Mouse (Mus musculus): ENCODE data around the gene Rbm19. TPM values are rescaled to one million over a fixed set of nuclear protein-coding genes. Genes with fewer than 3 reads are reported as not detected.

Gene Rbm19
- total RNA-seq, 4 experiments from 2014 or later: 18.9 to 25.9 (median 21.1) TPM

DNA sequence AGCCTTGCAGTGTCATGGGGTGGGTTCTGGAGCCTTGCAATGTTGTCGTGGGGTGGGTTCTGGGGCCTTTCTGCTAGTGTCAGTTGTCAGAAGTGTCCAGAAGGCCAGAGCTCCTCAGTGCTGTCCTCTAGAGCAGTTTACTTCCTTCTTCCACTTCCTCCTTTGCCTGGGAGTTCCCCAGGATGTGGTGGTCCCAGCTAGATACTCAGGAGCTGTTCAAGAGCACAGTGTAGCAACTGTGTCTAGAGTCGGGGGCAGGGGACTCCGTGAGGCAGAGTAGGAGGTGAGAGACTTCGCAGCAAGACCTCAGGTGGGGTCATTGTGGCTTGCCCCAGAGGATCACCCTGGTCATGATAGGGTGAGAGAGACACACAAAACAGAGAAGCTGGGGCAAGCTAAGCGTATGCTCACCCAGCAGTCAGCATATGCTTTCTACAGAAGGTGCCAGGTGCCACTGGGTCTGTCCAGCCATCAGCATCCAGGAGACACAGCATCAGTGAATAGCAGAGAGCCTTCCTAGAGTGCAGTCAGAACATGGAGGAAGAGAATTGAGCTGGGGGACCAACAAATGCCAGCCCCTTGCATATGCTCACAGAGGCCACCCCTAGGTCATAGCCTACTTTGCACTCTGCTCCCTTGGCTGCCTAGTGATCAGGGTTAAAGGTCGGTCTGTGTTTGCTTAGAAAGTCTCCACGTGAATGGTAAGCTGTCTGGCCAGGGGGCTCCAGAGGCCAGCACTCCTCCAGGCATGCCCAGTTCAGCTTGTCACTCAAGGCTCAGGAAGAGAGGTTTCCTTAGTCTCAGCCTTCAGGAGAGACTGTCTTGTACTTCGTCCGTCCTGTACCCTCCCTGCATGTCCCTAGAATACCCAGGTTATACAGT lies 49.0 kb downstream of the Rbm19 start:
- DNase-seq (ENCODE audit: low spot score): no peak

DNA sequence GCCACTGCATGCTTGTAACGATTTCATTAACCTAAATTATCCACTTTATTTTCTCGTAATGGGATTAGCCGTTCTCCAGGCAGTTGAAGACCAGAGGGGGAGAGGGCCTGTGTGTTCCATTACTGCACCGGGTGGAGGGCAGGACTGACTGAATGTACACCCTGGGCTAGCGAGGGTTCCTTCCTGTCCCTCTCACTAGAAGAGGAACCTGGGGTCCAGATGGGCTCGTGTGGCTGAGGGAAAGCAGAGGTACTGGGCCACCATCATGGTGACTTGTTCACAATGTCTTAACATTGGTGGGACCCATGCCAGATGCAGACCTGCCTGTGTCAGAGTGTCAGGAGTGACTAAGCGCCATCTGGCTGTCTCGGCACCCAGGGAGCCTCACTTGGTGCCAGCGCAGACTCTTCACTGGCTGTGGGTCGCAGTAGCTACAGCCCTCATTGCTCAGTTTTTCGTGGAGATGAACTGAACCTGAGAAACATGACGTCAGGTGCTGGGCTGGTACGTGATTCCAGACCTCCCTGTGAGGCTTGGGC lies 51.6 kb downstream of the Rbm19 start:
- no peak for DNase-seq (ENCODE audit: low spot score)

DNA sequence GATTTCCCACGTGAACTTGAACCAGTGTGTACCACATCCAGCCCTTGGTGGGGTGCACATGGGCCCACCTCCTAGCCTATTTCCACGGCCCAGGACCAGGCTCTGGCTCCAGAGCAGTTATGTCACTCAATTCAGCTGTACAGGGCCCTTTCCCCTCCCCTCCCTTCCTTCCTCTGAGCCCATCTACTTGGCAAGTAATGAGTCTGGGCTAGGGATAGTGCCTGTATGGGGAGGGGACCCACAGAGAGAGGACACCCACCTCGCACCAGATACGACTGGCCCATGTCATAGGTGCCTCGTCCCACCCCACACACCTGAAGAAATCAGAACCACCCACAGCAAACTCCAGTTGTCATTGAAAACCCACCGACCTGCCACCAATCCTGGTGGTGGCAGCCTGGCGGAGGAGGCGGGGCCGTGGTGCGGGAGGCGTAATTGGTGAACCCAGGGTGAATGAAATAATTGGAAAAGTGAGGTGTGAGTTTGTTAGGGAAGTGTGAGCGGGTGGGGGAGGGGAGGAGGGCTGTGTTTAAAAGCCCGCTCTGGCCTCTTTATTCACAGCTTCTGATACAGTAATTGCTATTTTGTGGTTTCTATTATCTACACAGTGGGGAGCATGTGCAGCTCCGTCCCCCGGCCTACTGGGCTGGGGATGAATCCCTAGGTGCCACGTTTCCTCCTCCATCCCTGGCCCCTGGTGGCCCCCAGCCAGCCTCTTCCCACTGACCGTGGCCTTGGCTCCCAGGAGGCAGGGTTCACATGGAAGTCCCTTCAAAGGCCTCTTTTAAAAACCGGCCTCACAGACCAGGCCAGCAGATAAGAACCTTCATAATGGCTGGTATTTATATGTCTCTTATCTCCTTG lies 55.8 kb downstream of the Rbm19 start:
- DNase-seq (ENCODE audit: low spot score): no peak

DNA sequence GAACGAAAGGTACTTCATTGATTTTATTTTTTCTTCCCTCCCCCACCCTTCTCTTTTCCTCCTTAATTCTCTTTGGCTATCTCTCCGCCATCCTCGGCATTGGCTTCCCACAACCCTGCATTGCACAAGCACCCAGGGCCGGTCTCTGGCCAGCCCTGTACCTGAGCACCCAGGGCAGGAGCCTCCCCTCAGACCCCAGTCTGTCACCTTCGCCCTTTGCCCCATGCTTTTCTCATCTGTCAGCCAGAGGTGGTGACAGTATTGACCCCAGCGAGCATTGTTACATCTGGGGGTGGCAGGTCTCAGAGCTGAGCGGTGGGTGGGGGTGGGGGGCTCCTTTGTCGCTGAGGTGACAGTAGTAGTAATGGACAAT lies 56.5 kb downstream of the Rbm19 start:
- no peak for DNase-seq (ENCODE audit: low spot score)

DNA sequence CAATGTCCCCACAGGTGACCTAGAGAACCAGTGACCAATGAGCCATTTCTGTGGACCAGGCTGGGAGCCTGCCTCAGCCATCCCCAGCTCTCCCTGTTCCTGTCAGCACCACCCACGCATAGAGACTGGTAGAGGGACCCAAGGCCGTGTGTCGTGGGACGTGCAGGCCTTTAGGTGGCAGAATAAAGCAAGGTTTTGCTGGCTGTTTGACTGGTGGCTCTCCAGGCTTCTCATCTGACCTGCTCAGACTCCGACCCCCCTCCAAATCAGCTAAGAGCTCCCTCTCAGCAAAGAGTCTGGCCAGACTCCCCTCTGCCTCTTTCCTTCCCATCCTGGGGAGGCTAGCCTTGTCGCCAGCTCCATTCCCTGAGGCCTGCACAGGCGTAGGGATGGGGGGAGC lies 58.1 kb downstream of the Rbm19 start:
- DNase-seq (ENCODE audit: low spot score): no peak

DNA sequence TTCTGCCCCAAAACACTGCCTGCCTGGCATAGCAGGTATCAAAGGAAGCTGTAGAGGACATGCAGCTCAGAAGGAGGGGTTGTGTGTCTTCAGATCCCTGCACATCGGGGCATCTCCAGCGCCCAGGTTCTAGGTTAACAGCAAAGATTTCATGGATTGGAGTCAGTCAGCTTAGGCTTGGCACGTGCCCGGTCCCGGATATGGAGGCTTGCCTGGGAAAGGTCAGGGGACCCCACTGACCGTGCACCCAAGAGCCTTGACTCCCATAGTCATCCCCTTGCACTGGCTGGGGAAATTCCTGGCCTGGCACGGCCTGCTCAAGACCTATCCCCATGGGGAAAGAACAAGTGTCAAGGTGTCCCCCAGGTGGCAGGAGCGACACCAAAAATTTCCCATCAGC lies 59.0 kb downstream of the Rbm19 start:
- DNase-seq (ENCODE audit: low spot score): no peak

DNA sequence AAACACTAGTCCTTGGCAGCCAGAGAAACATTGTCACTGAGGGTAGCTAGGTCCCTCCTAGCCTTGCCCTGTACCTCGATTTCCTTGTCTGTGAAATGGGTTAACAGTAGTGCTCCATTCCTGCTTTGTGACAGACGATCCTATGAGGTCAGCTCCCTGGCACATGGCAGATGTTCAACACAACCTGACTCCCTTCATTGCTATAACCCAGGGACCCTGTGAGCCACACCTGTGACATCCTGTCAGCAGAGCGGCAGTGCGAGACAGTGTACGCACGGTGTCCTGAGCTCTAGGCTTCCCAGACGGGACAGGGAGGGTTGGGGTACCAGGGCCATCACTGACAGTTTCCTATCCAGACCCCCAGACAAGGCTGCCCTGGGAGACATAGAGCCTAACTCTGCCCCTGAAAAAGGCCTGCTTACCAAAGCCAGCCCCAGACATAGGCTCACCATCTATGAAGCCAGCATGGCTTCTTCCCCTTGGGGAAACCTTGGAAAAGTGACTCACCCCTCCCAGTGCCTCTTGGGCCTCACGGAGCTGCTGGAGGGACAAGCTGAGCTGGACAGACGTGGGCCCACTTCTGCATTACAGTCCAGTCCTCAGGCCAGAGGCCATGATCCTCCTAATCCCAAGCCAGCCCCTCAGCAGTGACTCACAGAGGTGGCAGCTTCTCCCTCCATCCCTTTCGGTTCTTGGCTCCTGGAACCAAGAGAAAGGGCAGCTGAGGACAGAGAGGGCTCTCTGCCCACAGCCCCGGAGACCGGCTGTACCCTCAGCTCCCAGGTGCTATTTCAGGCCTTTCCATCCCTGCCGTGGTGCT lies 60.2 kb downstream of the Rbm19 start:
- peak; percentile 43 for DNase-seq (ENCODE audit: low spot score)

DNA sequence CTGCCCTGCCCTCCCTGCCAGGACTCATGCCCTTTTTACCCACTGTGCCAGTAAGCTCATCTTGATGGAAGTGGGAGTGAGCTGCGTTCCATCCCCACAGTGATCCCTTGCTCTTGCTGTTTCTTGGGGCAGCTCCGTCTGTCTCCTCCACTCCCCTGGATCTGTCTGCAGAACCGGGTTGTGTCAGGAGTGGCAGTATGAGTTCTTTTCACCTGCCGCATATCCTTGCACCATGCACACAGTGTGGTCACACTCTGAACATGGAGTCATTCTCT lies 60.7 kb downstream of the Rbm19 start:
- DNase-seq (ENCODE audit: low spot score): no peak

DNA sequence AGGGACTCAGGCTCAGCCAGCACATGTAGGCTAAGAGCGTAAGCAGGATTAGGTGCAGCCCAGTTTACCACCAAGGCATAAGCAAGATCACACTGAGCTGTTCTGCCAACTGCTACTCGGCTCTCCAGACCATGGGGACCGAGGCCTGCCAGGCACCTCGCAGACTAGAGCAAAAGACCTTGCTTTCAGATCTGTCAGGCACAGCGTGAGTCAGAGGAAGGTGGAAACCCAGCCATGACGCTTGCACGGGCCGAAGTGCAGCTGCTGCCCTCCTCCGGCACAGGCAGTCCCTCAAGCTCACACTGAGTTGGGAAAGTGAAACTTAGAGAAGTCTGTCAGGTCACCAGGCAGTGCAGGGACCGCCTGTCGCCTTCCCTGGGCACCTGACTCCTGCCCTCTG lies 63.8 kb downstream of the Rbm19 start:
- DNase-seq (ENCODE audit: low spot score): no peak

DNA sequence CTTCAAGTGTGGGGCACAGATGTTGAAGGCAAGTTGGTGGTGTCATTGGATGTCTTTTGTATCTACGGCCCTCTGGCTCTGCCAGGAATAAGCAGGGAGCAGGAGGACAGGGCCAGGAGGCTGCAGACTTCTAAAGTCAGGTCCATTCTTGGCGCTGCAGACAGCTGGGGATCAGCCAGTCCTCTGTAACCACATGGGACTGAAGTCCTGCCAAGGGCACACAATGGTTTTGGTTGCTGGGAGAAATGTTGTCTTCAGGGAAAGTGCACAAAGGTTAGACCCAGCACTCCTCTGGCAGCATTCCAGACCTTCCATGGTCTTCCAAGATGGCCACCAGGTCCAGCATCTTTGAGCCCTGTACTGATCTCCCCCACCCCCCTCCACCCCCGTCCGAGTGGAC lies 65.1 kb downstream of the Rbm19 start:
- DNase-seq (ENCODE audit: low spot score): peak; percentile 62

DNA sequence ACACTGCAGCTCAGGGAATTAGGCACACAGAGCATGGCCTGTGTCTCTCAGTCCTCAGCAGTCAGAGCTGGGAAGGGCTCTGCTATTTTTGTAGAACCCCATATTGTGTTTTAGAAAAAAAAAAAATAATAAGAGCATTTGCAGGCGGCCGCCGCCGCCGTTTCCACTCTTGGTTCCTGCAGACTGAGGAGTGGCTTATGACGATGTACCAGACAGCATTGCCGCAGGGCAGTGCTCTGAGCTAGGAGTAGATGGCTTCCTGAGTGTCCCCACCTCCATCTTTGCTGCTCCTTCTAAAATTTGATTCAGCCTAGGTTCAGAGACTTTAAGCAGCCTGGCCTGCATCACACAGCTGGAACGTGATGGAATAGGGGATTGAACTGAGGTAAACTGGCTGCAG lies 67.1 kb downstream of the Rbm19 start:
- no peak for DNase-seq (ENCODE audit: low spot score)

DNA sequence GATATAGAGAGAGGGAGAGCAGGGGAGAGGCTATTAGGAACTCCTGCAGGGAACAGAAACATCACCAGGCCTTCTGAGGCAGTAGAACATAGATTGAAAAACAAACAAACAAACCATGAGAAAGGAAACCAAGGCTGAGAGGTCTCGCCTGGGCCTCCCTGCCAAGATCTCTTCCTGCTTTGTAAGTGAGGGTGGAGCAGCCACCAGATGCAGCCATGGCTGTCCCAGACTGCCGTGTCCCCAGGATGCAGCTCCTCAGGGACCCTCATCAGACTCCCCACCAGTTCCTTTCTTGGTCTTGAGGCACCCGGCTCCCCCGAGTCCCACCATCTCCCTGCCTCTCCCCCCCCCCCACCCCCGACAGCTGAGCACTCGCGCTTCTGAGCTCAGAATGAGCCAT lies 67.5 kb downstream of the Rbm19 start:
- no peak for DNase-seq (ENCODE audit: low spot score)

DNA sequence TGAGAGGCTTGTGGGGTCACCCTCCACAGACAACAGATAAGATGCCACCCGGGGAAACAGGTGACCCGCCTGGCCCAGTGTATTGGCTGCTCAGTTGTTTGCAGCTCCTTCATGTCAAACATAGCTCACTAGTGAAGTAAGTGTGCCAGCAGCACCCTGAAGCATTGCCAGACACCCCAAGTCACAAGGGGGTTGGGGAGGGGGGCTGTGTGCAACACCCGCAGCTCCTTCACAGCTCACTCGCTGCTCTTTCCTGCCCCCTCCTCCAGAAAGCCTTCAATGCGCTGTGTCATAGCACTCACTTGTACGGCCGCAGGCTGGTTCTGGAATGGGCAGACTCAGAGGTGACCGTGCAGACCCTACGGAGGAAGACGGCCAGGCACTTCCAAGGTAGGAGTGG lies 69.7 kb downstream of the Rbm19 start:
- no peak for DNase-seq (ENCODE audit: low spot score)

DNA sequence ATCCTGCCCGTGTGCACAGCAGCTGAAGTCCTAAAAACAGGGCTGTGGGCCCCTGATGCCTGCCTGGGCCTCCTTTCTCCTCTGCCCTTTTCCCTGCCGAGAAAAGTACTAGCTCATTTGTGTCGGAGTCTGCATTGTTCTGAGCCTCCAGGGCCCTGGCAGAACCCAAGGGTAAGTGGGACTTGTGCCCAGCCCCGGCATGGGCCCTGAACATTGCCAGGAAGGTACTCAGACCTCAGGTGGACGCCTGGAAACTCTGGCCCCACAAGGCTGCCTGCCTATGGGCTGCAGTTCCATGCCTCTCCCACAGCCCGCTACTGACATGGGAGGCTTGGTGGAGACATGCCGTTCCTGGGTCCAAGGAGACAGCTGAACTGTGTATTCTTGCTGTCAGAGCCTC lies 72.3 kb downstream of the Rbm19 start:
- no peak for DNase-seq (ENCODE audit: low spot score)

DNA sequence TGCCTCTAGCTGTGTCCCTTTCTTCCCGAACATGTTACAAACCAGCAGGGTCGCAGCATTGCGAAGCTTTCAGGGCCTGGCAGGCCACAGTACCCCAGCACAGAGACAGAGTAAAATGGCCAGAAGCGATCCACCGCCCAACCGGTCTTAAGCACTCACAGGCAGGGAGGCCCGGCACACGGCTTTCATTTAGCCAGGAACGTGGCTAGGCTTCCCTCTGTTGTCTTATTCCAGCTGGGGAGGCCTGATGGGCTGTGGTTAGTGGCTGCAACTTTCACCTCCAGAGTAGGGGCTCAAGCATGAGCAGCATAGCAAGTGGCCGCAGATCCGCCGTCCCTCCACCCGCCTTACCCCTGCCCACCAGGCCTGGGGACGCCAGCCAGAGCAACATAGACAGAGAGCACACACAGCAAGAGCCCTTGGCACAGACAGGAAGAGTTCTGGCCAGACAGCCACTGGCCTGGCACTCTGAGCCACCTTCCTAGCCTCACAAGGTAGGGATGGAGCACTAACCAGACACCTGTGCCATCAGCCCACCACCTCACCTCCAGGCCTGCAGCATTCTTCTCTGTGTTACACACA lies 73.8 kb downstream of the Rbm19 start:
- no peak for DNase-seq (ENCODE audit: low spot score)

DNA sequence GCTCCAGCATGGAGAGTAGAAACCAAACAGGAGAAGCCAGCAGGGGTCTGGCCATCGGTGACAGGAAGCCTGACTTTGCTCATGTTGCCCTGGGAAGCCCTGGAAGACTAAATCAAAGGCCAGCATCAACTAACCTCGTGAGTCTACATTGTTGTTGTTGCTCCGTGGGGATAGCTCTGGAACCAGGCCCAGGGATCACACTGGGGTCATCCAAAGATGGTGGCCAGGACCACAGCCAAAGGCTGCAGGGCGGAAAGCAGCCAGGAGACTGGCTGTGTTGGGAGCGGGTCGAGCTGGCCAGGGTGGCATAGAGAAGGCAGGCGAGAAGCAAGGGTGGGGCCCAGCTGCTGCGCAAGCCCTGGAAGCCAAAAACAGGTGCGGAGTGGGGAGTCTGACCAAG lies 75.4 kb downstream of the Rbm19 start:
- no peak for DNase-seq (ENCODE audit: low spot score)

DNA sequence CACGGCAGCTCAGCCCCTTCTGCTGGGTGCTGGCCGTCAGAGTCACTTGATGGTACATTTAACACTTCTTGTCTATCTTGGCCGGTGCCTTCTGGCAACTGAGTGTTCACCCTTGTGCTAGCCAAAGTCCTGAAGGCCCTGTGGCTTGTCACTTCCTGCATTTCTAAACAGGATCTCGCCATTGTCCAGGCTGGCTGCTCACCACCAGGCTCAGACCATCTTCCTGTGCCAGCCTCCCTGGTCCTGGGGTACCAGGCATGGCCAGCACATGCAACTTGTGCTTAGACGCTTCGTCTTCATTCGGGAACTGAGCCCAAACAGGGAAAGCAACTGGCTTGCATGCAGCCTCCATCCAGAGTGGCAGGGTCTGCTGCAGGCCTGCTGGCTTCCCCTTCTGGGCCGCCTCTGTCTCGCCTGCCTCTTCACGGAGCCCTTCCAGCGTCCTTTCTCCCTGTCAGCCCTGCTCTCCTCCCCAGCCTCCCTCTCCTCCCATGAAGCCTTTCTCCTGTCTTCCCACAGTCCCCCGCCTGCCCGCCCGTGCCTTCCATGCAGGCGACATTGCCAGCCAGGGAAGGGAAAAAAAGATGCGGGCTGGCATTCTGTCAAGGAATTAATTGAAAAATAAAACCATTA lies 78.2 kb downstream of the Rbm19 start:
- DNase-seq (ENCODE audit: low spot score): no peak

DNA sequence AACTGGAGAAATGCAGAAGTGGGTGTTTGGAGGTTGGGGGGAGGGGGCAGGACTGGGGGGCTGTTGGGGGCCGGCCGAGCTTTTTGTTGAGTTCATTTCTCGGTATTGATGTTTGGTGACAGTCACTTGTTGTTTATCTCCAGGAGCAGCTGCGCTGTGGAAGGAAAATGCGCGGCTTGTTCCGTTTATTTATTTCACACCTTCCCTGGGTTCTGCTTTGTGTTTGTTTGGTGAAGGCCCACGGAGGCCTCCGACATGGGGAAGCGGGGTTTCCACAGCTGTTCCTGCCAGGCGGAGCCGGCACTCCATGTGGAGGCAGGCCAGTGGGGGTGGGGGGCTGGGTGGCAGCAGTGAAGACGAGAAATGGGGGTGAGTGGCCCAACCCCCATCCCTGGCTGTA lies 78.7 kb downstream of the Rbm19 start:
- DNase-seq (ENCODE audit: low spot score): no peak

DNA sequence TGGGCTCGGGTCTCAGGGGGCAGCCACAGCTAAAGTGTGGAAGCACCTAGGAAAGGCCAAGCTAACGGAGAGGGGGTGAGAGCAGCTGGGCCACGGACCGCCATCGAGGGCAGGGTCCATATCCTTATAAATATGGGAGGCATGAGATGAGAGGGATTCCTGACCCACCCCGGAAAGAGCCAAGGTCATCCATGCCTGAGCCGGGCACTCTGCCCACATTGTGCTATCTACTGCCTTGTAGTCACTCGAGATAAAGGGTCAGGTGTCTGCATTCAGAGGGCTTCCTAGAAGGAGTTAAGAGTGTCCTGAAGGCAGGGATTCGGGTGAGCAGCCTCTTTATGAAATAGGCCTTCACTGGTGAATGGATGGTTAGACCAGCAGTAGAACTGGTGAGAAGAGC lies 80.6 kb downstream of the Rbm19 start:
- no peak for DNase-seq (ENCODE audit: low spot score)

DNA sequence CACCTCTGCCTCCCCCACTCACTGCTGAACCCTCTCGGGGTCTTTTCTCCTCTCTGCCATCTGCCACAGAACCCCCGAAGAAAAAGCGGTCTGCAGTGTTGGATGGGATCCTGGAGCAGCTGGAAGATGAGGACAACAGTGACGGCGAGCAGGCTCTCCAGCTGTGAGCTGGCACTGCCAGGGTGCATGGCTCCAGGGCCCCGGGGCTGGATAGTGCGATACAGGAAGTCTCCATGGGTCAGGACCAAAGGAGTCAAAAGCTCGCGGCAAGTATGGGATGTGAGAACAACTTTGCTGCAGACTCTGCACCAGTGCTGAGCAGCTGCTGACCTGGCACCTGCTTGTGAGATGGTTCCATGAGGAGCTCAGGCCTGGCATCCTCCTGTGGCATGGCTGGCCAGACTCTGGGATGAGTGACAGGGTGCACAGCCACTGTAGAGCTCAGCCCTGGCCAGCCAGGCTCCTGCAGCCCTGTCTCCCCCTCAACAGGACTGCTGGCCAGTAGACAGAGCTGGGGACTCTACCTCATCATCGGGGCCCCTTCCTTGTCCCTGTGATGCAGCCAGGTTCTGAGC lies 81.6 kb downstream of the Rbm19 start:
- no peak for DNase-seq (ENCODE audit: low spot score)

DNA sequence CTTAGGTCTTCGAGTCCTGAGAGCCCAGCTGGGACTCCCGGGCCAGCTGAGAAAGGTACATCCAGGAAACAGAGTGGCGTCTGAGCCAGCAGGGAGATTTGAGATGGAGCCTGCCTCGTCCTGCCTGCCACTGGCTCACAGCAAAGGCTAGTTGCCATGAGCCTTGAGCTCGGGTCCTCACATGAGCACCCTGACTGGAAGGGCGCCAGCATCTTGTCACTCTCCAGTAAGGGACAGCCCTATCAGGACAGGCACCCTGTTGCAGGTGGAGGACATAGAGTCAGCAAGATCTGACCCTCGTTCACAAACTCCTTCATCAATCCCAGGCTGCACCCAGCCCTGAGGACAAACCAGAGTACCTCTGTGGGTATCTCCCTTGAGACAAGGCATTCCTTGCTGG lies 83.6 kb downstream of the Rbm19 start:
- DNase-seq (ENCODE audit: low spot score): no peak
